Mouse (Mus musculus) left cerebral cortex, adult 11 months (tissue): ENCODE results near the gene Thumpd3.

Experiments
- DNase-seq: peaks from one replicate; pipeline ENCODE4 v3.0.0; 2022; ENCODE audit warnings: low spot score

Thumpd3 gene

DNA sequence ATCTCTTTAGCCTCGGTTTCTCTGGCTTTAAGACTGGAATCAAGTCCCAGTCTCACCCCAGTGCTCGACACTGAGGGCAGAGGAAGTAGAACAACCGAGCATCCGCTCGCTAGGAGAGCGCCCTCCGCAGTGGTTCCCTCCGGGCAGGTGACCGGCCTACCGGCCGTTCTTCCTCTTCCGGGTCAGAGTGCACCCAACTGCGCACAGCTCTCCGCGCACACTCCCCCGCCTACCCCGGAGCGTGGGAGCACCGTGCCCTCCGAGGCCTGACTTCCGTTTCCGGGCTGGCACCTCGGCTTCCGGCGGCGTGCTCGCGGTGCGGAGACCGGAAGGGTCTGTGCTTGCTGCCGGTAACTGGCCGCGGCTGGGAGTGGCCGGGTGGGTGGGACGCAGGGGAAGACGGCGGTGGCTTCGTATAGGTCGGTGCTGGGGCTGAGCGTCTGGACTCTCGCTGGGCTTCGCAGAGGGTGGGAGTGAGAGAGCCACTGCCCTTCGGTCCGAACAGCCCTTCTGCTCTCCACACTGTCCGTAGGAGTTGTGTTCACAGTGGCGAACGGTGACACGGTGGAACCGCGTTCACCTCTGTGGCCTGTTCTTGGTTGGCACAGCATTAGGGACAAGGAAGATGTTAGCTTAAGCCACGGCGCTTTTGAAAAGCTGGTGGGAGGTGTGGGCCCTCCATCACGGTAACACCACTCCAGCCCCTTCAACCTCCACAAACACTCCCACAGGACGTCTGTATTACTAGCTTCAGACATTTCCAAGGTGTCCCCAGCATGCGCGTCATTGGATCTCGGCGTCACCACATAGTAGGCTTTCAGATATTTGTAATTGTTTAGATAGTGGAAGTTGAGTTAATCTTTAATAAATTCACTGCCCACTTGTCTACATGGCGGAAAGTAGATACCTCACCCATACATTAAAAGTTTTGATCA, at the start of gene Thumpd3:
TSS of gene Thumpd3 (plus strand) at position 185 of the 935 bp plus-strand sequence.
- peak; percentile 90 for DNase-seq

DNA sequence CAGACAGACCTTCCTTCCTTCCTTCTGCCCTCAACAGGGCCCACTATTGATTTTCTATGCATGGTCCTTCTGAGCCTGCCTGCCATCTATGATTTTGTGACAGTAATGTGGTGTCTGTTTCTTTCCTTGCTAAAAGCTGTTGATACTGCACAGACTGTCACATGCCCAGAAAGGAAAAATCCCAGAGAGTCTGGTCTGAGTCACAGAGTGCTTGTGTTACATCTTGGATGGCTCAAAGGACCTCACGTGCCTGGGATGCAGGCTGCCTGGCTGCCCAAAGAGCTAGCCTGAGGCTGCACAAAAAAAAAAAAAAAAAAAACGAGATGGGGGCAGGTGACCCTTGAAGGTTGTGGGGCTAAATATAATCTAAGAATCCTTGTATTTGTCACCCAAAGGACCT, 46.8 kb upstream of the Thumpd3 start:
- DNase-seq = no peak

DNA sequence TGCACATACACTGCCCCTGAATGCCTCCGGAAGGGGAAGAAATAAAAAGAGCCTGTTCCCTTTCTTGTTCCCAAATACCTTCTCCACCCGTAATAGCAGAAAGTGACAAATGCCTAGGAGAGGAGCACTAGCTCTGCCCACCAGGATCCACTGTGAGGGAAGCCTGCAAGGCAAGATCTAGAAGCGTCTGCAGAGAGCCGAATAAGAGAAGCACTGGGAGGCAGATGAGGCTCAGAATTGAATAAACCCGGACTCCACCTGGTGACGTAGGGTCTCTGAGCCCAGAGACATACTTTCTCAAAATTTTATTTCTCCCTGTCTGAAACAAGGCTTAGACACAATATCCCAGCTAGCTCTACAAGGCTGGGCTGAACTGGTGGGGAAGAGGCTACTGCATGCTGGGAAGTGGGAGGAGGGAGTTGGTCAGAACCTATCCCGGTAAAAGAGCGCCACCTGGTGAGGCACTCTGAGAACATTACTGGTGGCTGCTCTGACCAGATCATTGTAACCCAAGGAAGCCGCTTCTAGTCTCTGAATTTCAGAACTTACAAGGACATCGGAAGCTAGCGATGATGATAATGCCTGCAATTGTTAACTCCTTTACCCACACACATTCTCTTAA, 45.2 kb upstream of the Thumpd3 start:
- peak; percentile 89 for DNase-seq

DNA sequence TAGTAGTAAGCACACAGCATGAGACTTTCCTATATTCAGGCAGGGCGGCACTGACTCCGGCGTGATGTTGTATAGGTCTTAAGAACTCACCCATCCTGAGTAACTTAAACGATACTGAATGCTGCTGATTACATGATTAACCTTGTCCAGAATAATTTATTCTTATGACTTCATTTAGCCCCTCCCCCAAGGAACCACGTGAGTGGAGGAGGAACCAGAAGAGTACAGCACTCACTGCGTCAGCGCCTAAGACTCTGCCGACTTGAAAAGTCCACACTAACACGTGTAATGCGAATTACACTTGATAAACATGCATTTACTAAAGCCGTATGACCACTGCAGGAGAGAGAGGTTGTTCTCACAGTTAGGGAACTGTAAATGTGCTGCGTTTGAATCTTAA, 44.3 kb upstream of the Thumpd3 start:
- no peak for DNase-seq

DNA sequence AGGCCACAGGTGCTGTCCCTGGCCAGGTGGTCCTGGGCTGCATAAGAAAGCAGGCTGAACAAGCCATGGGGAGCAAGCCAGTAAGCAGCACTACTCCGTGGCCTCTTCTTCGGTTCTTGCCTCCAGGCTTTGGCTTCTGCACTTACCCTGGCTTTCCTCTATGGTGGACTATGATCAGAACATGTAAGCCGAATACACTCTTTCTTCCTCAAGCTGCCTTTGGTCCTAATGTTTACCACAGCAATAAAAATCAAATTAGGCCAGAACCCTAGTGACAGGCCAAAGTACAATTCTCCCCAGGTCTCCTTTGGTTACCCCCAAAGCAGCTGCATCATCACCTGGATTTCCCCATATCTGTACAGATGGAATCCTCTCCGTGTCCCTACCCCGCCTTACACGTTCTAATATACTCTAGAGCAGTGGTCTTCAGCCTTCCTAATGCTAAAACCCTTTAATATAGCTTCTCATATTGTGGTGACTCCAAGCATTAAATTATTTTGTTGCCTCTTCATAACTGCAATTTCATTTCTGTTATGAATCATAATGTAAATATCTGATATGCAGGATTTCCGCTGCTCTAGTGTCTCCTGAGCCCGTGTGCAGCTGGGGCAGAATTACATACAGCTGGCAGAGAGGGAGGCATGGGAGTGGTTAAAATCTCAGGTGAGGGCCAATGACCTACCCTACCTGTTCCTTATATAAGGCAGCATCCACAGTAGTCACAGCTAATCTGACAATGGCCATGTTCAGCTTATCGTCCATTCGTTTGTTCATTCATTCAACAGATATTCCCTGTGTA, 42.5 kb upstream of the Thumpd3 start:
- DNase-seq = no peak

DNA sequence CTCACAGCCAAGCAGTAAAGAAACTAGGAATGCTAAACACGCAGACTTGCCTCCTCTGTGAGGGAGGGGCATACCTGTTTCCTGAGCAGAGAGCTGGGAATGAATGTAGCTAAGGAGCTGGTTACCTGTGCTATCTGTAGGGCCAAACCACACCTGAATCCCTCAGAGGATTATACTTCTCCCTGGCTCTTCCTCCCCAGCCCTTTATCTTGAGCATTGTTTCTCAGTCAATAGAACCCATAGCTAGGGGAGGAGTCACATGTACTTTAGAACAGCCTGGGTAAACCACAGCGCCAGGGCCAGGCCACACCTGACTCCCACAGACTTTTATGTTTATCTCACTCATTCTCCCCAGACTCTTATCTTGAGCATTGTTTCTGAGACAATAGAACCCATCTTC, 39.2 kb upstream of the Thumpd3 start:
- no peak for DNase-seq

DNA sequence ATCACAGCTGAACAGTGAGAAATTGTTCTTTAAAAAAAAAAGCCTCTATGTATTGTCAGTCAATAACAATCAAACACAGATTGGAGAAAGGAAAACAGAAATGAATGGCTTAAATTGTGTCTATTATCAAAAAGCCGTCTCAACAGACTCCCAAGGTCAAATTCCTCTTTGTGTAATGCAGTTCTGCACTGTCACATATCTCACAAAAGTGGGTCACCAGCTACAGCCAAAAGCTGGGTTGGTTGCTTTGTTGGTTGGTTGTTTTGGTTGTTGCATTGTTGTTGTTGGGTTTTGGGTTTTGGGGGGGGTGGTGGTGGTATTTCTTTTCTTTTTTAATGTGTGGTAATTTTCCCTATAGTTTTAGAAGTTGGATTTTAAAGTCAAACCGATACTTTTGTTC, 34.1 kb upstream of the Thumpd3 start:
- no peak for DNase-seq

DNA sequence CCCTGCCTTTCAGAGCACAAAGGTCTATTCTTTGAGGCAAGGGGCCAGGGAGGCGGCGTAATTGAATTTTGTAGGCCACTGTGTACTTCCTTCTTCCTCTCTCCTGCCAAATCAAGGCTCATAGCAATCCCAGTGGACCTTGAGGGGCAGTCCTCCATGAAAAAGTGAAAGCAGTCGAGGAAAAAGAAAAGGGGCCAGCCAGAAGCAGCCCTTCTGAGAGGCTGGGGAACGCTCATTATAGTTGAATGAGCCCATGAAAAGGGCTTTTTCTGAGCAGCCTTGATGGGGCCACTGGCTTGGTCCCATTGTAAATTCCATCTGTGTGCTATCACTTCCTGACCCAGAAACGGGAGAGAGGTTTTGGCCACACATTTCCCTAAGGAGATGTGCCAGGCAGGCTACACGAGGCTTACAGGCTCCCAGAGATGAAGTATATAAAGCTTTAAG, 33.5 kb upstream of the Thumpd3 start:
- DNase-seq = peak; percentile 56

DNA sequence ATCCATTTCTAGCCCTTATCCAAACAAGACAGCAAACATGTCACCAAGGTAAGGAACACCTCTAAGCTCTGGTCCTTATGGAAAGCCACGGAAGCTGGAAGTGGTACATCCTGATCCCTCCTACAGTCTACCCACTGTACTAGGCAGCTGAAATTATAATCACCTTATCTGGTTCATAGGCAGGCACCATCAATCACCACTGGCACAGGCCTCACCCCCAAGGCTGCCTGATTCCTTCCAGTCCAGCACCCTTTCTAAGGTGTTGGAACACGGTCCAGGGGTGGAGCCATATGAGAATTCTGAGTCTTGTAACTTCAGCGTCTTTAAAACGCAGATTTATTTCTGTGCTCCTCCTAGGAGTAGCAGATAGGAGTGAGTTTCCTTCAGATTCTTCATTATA, 32.5 kb upstream of the Thumpd3 start:
- DNase-seq = no peak

DNA sequence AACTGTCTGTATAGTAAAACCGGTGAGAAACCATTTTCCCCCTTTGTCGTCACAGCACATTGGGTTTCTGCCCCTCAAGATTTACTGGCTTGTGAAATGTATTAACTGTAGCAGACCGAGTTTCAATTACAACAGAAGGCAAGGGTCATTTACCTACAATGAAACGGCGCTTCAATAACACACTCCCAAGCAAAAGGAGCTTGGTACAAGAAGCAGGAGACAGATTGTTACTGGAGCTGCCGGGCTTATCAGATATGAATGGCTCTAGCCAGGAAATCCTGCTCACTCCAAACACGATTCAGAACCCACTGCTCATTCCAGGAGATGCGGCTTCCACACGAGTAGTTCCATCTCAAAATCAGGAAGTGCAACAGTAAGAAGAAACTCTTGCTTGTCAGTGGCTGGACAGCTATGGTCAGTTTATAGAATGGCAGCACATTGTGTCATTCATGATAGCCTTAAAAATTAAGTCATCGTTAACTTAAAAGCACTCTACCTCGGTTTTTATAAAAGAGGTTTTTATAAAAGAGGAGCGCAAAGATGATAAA, 28.5 kb upstream of the Thumpd3 start:
- no peak for DNase-seq

DNA sequence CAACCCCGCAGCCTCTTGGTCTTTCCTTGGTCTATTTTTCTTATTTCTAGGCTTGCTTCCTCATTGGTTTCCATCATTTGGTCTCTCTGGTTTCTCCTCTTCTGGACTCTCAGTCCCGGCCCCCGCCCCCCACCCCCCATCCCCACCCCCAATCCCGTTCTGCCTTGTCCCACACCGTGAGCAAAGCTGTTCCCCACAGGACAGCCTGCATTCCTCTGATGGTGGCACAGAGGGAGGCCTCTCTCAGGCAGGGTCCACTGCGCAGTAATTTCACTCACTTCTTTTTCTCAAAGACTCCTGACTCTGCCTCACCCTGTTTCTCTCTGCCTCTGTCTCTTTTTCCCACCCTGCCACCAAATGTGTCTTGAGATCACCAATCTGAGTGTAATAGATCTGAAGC, 27.9 kb upstream of the Thumpd3 start:
- DNase-seq = no peak

DNA sequence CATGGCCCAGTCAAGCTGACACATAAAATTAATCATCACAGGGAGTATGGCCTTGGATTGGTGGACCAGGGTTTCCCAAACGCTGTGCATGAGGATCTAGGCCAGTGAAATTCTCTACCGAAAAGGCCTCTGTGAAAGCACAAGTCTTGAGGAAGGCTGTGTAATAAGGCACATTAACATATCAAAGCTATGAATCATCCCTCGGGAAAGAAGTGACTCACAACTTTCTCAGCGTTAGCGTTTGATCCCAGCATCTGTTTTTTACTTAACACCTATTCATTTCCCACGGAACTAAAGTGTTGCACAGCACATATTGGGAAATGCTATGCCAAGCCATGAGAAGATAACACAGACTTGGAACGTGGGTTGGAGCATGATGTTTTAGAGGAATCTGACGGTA, 21.2 kb upstream of the Thumpd3 start:
- peak; percentile 68 for DNase-seq

DNA sequence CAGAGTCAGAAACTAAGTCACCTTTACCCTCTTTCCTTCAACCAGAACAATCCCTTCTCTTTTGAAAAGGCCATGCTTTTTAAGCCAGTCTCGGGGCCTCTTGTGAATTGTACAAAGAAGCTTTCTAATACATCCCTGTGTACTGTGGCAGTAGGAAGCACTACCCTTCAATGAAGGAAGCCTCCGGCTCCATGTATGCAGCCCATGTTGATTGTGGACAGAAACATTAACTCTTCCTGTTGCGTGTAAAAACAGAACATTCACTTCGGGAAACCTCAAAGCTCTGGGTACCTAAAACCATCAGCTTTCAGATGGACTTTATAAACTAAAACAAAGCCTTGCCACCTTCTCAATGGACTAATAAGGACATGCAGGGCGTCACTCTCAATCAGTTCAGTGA, 20.3 kb upstream of the Thumpd3 start:
- DNase-seq = no peak

DNA sequence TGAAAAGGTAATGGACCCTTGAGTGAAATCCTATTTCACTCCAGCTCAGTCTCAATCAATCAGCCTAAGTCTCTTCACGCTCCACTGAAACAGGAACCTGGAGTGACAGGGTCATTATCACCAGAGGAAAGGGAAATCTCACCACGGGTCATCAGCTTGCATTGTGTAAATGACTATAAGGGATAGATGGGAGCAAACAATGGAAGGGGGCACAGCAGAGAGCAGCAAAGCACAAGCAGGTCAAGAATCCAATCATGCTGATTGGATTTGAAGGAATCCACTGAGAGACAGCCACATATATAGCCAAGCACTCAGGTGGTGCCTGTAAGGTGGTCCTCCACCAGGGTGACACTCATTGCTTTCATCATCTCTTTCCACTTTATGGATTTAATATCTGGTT, 18.6 kb upstream of the Thumpd3 start:
- DNase-seq = no peak

DNA sequence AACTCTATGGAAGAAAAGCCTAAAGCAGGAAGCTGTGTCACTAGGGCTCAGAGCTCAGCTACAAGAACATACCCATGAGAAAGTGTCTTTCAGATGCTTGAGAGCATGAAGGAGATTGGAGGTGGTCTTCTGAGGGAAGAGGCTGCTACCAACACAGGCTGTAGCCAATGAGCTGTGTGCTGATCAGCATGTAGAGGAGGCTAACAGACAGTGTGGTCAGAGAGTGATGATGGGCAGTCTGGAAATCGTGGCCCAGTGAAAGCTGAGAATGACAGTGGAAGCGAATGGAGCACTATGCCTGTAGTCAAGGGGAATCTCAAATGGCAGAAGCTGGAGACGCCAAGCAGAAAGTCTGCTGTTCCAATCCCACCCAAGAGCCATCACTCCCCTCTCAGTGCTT, 17.0 kb upstream of the Thumpd3 start:
- no peak for DNase-seq

DNA sequence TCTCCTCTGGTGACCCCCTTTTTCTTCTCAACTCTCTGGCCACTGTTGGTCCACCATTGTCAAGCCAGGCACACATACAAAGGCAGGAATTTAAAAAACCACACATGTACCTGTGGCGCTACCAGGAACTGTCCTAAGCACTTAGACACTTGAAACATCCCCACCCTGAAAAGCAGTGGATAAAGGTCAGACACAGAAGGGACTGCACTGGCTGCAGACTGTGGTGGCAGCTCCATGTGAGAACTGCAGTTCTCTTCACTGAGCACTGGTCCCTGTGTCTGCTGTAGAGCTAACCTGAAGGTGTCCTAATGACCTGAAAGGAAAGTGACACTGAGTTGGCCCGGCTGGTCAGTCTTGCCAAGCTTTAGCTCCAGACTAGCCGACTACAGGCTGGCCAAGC, 15.5 kb upstream of the Thumpd3 start:
- no peak for DNase-seq

DNA sequence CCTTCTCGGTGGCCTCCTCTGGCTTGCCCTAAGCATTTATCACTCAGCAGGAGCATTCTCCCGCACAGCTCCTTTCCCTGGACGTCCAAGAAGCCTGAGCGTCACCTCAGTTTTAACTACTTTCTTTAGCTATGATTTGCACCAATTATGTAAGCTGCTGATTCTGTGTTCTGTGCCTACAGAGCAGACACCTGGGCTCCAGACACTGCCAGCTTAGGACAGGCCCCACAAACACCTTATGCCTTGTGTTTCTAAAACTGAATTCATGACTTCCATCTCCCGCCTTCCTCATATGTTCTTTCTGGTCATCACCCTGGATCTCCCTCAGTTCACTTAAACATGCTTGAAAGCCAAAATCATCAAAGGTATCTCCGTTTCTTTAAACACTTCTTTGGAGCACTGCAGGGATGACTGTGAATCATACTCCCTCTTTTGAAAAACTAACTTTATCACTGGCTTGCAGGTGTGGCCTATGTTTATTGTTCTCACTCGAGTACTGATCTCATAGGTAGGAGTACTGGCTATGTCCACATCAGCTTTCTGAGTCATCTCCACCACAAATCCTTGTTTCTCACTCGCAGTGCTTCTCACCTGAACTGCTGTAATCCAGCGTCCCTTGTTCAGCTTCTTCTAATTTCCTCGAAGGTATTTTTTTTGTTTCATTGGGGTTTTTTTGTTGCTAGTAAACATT, 14.9 kb upstream of the Thumpd3 start:
- no peak for DNase-seq

DNA sequence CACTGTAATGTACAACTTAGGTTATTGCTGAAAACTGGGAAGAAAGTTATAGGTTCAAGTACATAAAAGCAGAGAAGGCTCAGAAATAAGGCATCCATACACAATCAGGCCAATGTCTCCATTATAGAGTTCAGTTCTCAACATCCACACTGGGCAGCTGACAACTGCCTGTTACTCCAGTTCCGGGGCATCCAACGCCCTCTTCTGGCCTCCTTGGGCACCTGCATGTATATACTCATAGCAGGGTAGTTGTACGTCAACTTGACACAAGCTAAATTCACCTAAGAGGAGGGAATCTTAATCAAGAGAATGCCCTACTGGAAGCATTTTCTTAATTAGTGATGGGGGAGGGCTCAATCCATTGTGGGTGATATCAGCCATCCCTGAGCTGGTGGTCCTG, 13.9 kb upstream of the Thumpd3 start:
- no peak for DNase-seq

DNA sequence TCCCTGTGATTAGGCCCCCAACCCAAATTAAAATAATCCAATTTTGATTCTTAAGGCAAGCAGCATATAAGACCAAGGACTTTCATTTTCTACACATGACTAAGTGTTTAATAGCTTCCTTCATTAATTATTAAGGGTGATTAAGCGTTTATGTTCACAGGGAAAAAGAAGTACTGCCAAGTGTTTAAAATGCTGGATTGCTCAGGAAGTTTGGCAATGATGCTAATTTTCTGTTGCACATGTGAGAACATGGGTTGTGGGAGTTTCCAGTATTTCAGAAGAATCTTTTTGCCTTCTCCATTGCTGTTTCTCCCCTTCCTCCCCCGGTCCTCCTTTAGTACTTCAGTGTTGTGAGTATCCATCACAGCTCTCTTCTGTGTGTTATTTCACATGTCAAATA, 12.8 kb upstream of the Thumpd3 start:
- DNase-seq = no peak

DNA sequence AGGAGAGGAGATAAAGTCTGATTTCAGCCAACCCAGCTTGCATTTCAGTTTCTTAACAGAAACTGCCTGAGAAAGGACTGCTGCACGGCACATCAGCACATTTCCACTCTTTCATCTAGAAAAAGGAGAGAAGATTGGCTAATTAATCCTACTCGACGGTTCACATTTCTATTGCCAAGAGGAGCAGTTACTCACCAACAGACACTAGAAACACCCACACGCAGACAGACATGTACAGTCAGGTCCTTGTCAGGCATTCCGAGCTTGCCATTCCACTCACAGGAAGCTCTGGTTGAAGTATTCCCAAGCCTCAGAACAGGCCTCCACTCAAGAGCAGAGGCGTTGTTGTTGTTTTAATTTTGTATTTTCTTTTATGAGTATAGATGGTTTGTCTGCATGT, 11.6 kb upstream of the Thumpd3 start:
- DNase-seq = no peak

DNA sequence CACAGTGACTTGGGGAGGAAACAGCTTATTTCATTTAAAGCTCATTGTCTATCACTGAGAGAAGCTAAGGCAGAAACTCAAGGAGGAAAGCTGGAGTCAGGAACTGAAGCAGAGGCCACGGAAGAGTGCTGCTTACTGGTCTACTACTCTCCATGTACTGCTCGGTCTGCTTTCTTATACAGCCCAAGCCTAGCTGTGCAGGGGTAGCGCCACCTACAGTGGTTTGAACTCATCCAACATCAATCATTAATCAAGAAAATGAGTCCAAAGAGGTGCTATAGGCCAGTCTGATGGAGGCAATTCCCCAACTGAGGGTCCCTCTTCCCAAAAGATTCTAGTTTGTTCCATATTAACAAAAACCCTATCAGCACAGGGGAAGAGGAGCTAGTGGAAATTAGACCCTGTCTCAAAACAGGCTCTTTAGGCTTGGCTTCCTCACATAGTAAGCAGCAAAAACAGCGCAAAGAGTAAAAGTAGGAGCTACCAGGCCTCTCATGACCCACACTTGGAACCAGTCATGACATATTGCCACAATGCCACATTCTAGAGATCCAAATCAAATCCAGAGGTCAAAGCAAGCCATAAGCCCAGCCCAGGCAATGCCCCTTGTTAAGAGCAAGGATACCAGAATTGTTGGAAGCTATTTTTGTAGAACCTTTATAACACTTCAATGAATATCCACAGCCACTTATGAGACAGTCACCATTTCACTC, 9.4 kb upstream of the Thumpd3 start:
- DNase-seq = no peak
